Mouse (Mus musculus) adrenal gland, adult (tissue): Measurements from ENCODE around the gene Mafb.
A peak's percentile ranks its signal among the peaks of the same experiment; 100 is the strongest.

ENCODE experiments used
- DNase-seq, 2 experiments: peaks; one replicate each; pipeline ENCODE4 v3.0.0; 2022 to 2023; ENCODE audit warnings: low spot score in 1 of 2; ENCODE audit not compliant: inconsistent age in 2 of 2

Gene Mafb

GRCm38 (mm10) chr2:160327716-160328115 lies 39.1 kb downstream of the Mafb start:
- DNase-seq: no peak

- DNase-seq: peak; percentile 80 to 84
These were observed 39.7 kb downstream of the Mafb start for GRCm38 (mm10) chr2:160327167-160327566.

- DNase-seq: no peak
These were observed 41.7 kb downstream of the Mafb start for GRCm38 (mm10) chr2:160325105-160325644.

GRCm38 (mm10) chr2:160321829-160322228 lies 45.0 kb downstream of the Mafb start:
- DNase-seq: peak in 1 of 2 experiments; percentile 47

- DNase-seq: no peak
These were observed 48.6 kb downstream of the Mafb start for GRCm38 (mm10) chr2:160318255-160318654.
